Mouse (Mus musculus) forebrain, embryonic 14.5 days (tissue): ENCODE data around the gene Ankrd53. TPM values are rescaled to one million over a fixed set of nuclear protein-coding genes. Genes with fewer than 3 reads are reported as not detected.
"Not testable (repeated sequence)": the region's sequence is repeated elsewhere in the genome, so short reads cannot be mapped to it uniquely, and the experiment has no call there.

Experiments used
- ATAC-seq: fragments of 200-750 bp; cut with Nextera tagmentation; 2 replicates; pipeline ENCODE4 v1.8.0; 2017; ENCODE audit warnings: mild to moderate bottlenecking, moderate library complexity
- DNase-seq: peaks from one replicate; pipeline ENCODE4 v3.0.0-alpha.2; 2015; ENCODE audit warnings: low spot score
- H3K27ac ChIP-seq: fragments of 300-500 bp; sonication (generic); 2 replicates; pipeline ENCODE4 v1.5.1; 2014; ENCODE audit warnings: low read depth, mild to moderate bottlenecking, control low read depth, low read length, moderate library complexity
- H3K27me3 ChIP-seq: fragments of 300-500 bp; sonication (generic); replicated peaks from 2 replicates; pipeline ENCODE4 v1.6.1; 2014; ENCODE audit warnings: low read length, control low read depth, mixed read lengths; ENCODE audit not compliant: control insufficient read depth, insufficient read depth
- H3K36me3 ChIP-seq: fragments of 300-500 bp; sonication (generic); 2 replicates; pipeline ENCODE4 v1.6.1; 2014; ENCODE audit warnings: low read length, control low read depth; ENCODE audit not compliant: control insufficient read depth, insufficient read depth
- H3K4me1 ChIP-seq: fragments of 300-500 bp; sonication (generic); 2 replicates; pipeline ENCODE4 v1.6.1; 2014; ENCODE audit warnings: antibody characterized with exemption, low read length, control low read depth; ENCODE audit not compliant: control insufficient read depth, insufficient read depth
- H3K4me2 ChIP-seq: fragments of 300-500 bp; sonication (generic); 2 replicates; pipeline ENCODE4 v1.6.1; 2014; ENCODE audit warnings: mild to moderate bottlenecking, control low read depth, low read length
- H3K4me3 ChIP-seq: fragments of 300-500 bp; sonication (generic); 2 replicates; pipeline ENCODE4 v1.5.1; 2014; ENCODE audit warnings: low read depth, low read length, control low read depth
- H3K9ac ChIP-seq: fragments of 300-500 bp; sonication (generic); 2 replicates; pipeline ENCODE4 v1.6.1; 2014; ENCODE audit warnings: mild to moderate bottlenecking, low read length, control low read depth, moderate library complexity
- H3K9me3 ChIP-seq: fragments of 300-500 bp; sonication (generic); replicated peaks from 2 replicates; pipeline ENCODE4 v1.6.1; 2016; ENCODE audit warnings: low read length, control low read depth, mixed read lengths; ENCODE audit not compliant: control insufficient read depth
- WGBS: fragments of 180-500 bp; shearing (Covaris S2); extraction: QIAGEN DNeasy Blood & Tissue Kit; methylation state at CpG from one replicate; pipeline ENCODE4 v1.1.7; 2014; 5-methylcytosine and 5-hydroxymethylcytosine counted together
- polyA plus RNA-seq: library from polyadenylated mRNA; unstranded; fragments of >200 nt; fragmentation: Nextera tagmentation; extraction: Ambion mirVana; gene quantifications from 2 replicates; pipeline ENCODE4 v1.2.1, GENCODE M21; 2014

Ankrd53 gene
- polyA plus RNA-seq, 1 experiment from 2014 or later: not detected

GRCm38 (mm10) chr6:83775638-83776293 is 13.3 kb downstream of the Ankrd53 start, which contains the start of gene Tex261:
TSS of gene Tex261 (minus strand) at chr6:83775813.
- H3K27me3 ChIP-seq: no peaks in the 10 kb centered on the region
- peaks cover 24% of the 10 kb centered on the region for H3K36me3 ChIP-seq
- H3K4me1 ChIP-seq: peaks cover 11% of the 10 kb centered on the region
- H3K27ac ChIP-seq: peak within 1 kb of the TSS; percentile 78
- under 1% methylated on average over 45 of the region's 45 CpGs for WGBS
- H3K9ac ChIP-seq: peak within 1 kb of the TSS; percentile 96
- peak within 1 kb of the TSS; percentile 88 for H3K4me3 ChIP-seq
- H3K9me3 ChIP-seq: no peaks in the 10 kb centered on the region
- H3K4me2 ChIP-seq: peak within 1 kb of the TSS; percentile 79
- peak; percentile 92 for DNase-seq
- peak; percentile 98 for ATAC-seq

GRCm38 (mm10) chr6:83778306-83778705 is 15.9 kb downstream of the Ankrd53 start:
- ATAC-seq (no peak), DNase-seq (no peak)
- Histone ChIP-seq H3K27me3 (no peaks in the 10 kb centered on the region), H3K4me1 (peaks cover 11% of the 10 kb centered on the region), H3K4me2 (no peak overlapping the region), H3K36me3 (peaks cover 3% of the 10 kb centered on the region), H3K9ac (no peak overlapping the region), H3K27ac (no peak overlapping the region), H3K4me3 (no peak overlapping the region), H3K9me3 (no peaks in the 10 kb centered on the region)
- 87% methylated on average over 7 of the region's 7 CpGs for WGBS

DNA sequence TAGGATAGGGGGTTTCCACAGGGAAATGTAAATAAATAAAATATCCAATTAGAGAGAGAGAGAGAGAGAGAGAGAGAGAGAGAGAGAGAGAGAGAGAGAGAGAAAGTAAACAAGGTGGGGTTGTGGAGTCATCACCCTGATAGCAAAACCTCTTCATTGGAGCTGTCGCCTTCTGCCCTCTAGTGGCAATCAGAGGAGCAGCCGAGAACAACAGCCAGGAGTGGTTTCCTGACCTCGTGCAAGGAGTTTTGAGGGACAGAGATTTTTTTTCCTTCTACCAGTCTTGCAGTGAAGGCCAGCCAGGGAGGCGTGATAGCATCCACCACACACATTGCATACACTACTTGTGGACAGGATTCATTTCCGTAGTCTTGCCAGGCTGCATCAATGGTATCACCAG is 16.6 kb downstream of the Ankrd53 start:
- 10% methylated on average over 5 of the region's 5 CpGs for WGBS
- no peak for ATAC-seq
- Histone ChIP-seq H3K27ac (no peak overlapping the region), H3K9me3 (no peaks in the 10 kb centered on the region), H3K4me1 (peaks cover 10% of the 10 kb centered on the region), H3K4me3 (no peak overlapping the region), H3K36me3 (no peaks in the 10 kb centered on the region), H3K9ac (no peak overlapping the region), H3K27me3 (no peaks in the 10 kb centered on the region), H3K4me2 (no peak overlapping the region)
- DNase-seq: peak; percentile 65

- H3K9me3 ChIP-seq: no peaks in the 10 kb centered on the region
- H3K9ac ChIP-seq: no peak overlapping the region
- H3K4me2 ChIP-seq: no peak overlapping the region
- WGBS: 82% methylated on average over 3 of the region's 3 CpGs
- no peaks in the 10 kb centered on the region for H3K27me3 ChIP-seq
- H3K4me3 ChIP-seq: no peak overlapping the region
- H3K36me3 ChIP-seq: no peaks in the 10 kb centered on the region
- no peak for DNase-seq
- no peak for ATAC-seq
- no peaks in the 10 kb centered on the region for H3K4me1 ChIP-seq
- no peak overlapping the region for H3K27ac ChIP-seq
Observed at GRCm38 (mm10) chr6:83786426-83786825, 24.0 kb downstream of the Ankrd53 start.

GRCm38 (mm10) chr6:83788554-83788953 is 26.1 kb downstream of the Ankrd53 start:
- ATAC-seq: no peak

DNA sequence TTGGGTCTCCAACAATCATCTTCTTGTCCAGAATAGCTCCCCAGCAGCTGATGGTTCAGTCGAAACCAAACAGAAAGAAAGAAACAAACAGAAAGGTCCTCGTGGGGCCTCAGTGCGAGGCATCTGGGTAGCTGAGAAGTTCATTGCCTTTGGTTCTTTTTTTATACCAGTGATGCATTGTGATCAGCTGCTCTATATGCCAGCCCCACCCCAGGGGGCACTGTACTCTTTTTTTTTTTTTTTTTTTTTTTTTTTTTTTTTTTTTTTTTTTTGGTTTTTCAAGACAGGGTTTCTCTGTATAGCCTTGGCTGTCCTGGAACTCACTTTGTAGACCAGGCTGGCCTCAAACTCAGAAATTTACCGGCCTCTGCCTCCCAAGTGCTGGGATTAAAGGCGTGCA is 28.1 kb downstream of the Ankrd53 start:
- H3K4me1 ChIP-seq, H3K27ac ChIP-seq, ATAC-seq, H3K9ac ChIP-seq, H3K4me3 ChIP-seq, H3K4me2 ChIP-seq, H3K36me3 ChIP-seq, H3K9me3 ChIP-seq, DNase-seq, H3K27me3 ChIP-seq: not testable (repeated sequence)
- 84% methylated on average over 5 of the region's 5 CpGs for whole genome bisulfite sequencing

More at GRCm38 (mm10) chr6:83788554-83788953, 26.1 kb downstream of the Ankrd53 start:
- 35% methylated on average over 7 of the region's 7 CpGs for WGBS
- no peaks in the 10 kb centered on the region for H3K9me3 ChIP-seq
- H3K27ac ChIP-seq: no peak overlapping the region
- no peak overlapping the region for H3K4me3 ChIP-seq
- no peaks in the 10 kb centered on the region for H3K27me3 ChIP-seq
- no peak overlapping the region for H3K9ac ChIP-seq
- DNase-seq: no peak
- no peak overlapping the region for H3K4me2 ChIP-seq
- H3K36me3 ChIP-seq: no peaks in the 10 kb centered on the region
- H3K4me1 ChIP-seq: no peaks in the 10 kb centered on the region

GRCm38 (mm10) chr6:83791251-83791890 is 28.9 kb downstream of the Ankrd53 start:
- ATAC-seq (no peak), DNase-seq (no peak)
- Histone ChIP-seq H3K9me3 (no peaks in the 10 kb centered on the region), H3K4me1 (peaks cover 6% of the 10 kb centered on the region), H3K9ac (no peak overlapping the region), H3K36me3 (no peaks in the 10 kb centered on the region), H3K27me3 (no peaks in the 10 kb centered on the region), H3K4me2 (no peak overlapping the region), H3K27ac (no peak overlapping the region), H3K4me3 (no peak overlapping the region)
- WGBS: 75% methylated on average over 4 of the region's 4 CpGs

DNA sequence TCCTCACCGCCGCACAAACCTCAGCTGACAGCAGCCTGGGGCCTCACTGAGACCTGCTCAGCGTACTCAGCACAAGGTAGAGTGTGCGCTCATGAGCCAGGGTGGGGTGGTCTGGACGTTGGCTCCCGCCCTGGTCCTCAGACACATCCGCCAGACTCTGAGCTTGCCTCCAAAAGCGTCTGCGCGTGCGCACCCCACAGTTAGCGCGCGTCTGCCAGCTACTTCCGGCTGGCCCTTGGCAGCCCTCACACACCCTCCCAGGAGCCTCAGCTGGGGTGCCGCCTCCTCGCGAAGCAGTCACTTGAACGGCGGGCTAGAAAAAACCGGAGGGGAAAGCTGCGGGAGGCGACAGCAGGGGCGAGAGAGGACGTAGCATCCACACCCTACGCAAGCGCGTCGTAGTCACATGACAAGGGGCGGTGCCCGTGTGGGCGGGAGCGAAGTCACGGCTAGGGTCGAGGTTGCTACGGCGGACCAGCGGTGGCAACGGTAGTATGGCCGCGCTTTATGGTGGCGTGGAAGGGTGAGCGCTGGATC is 32.4 kb downstream of the Ankrd53 start, which contains the start of gene Nagk:
Gene Nagk (plus strand): TSS at position 223 of the 537 bp plus-strand sequence.
- under 1% methylated on average over 43 of the region's 43 CpGs for WGBS

GRCm38 (mm10) chr6:83795492-83795900 is 33.1 kb downstream of the Ankrd53 start:
- no peak; the same call in 1 of the 2 replicates for ATAC-seq

More for the DNA sequence above, 32.4 kb downstream of the Ankrd53 start, which contains the start of gene Nagk:
- Histone ChIP-seq H3K27ac (peak within 1 kb of the TSS; percentile 96), H3K36me3 (peaks cover 5% of the 10 kb centered on the region; the same call in 1 of the 2 replicates), H3K4me3 (peak within 1 kb of the TSS; percentile 77), H3K4me1 (peaks cover 6% of the 10 kb centered on the region), H3K9ac (peak within 1 kb of the TSS; percentile 81), H3K4me2 (peak within 1 kb of the TSS; percentile 83), H3K27me3 (no peaks in the 10 kb centered on the region), H3K9me3 (no peaks in the 10 kb centered on the region)
- DNase-seq: peak; percentile 96
- peak; percentile 96 for ATAC-seq

More at GRCm38 (mm10) chr6:83795492-83795900, 33.1 kb downstream of the Ankrd53 start:
- peak overlapping the region; percentile 77 for H3K4me3 ChIP-seq
- H3K4me2 ChIP-seq: peak overlapping the region; percentile 83
- whole genome bisulfite sequencing: 13% methylated on average over 13 of the region's 13 CpGs
- peak; percentile 58 for DNase-seq
- H3K9ac ChIP-seq: peak overlapping the region; percentile 81
- peaks cover 12% of the 10 kb centered on the region for H3K36me3 ChIP-seq
- H3K27ac ChIP-seq: peak overlapping the region; percentile 96
- no peaks in the 10 kb centered on the region for H3K27me3 ChIP-seq
- H3K4me1 ChIP-seq: peaks cover 6% of the 10 kb centered on the region
- no peaks in the 10 kb centered on the region for H3K9me3 ChIP-seq
